Mouse (Mus musculus) kidney, postnatal 4 days (tissue): ENCODE measurements around the gene Insl5.

Source experiments
- DNase-seq, 2 experiments: peaks; one replicate each; pipeline ENCODE4 v3.0.0; 2021; ENCODE audit warnings: mixed read lengths in 2 of 2

The Insl5 gene

DNA sequence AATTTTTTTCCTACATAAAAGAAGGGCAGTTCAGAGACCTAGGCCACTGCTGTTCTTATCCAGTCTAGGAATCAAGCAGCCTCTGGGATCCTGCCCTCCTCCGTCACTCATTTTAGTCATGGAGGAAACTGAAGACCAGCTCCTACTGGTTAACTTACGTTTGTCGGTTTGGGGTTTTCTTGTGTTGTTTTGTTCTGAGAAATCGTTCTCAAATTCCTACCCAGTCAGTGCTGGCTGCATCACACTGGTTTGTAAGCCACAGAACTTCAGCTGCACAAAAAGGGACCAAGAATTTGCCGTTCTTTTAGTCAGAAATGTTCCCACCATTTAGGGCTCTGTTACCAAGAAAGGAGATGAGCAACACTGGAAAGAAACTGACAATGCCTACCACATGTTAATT lies 37.3 kb downstream of the Insl5 start:
- no peak for DNase-seq

DNA sequence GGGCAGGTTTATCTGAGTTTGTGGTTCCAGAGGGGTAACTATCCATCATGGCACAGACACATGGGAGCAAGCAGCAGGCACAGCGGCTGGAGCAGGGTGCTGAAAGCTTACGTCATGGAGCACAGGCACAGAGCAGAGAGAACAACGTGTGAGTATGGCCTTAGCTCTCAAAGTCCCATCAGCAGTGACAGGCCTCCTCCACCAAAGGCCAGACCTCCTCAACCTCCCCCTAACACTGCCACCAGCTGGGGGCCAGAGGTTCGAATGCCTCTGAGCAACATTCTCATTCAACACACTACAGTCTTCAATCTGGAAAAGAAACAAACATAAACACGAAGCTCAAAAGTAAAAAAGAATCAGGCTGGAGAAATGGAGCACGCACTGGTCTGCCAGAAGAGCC lies 38.1 kb downstream of the Insl5 start:
- no peak for DNase-seq

DNA sequence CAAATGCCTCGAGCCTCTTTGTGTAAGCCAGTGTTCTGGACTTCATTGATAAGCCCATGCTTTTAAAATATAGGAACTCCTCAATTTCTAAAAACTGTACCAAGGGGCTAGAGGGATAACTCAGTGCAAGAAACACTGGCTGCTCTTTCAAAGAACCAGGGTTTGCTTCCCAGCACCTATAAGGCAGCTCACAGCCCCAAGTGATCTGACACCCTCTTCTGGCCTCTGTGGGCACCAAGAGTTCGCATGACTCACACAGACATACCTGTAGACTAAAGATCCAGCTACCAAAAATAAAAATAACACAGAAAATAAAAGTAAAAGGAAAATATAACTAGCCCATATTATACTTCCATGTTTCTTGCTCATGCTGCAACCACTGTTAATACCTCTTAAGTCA lies 38.9 kb downstream of the Insl5 start:
- no peak for DNase-seq

GRCm38 (mm10) chr4:102987325-102987724 lies 39.3 kb downstream of the Insl5 start:
- no peak for DNase-seq

- peak; percentile 26 to 52 for DNase-seq
These were observed 39.7 kb downstream of the Insl5 start for GRCm38 (mm10) chr4:102986917-102987316.

DNA sequence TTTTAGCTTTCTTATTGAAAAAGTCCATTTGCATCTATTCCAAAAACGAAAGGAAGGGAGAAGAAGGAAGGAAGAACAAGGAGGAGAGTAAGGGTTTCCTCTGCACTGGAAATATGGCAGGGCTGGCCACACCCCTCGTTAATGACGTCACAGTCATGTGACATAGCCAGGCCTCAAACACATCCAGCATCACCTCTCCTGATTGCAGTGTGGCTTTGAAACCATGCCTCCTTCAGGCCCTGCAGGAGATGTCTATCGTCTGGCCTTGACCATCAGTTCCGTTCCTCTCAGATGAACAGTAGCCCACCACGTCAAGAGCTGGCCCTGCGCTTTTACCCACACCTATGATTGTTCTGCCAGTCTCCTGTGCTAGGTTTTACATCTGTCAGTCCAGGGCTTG lies 40.5 kb downstream of the Insl5 start:
- DNase-seq = peak; percentile 11 to 15

DNA sequence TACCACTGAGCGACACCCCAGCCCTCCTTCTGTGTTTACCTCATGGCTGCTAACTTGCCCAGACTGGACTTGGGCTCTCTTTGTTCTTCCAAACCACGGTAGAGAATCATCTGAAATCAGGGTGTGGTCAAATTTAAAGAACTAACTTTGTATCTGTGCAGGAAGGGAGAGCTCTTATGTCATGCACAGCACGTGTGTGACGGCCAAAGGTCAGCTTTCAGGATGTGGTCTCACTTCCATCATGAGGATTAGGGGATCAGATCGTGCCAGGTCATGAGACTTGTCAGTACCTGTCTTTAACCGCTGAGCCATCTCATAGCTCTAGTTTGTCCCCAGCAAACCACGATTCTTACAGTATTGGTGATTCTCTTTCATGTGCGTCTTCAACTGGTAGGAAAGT lies 44.9 kb downstream of the Insl5 start:
- DNase-seq = no peak

- DNase-seq = no peak
These were observed 47.3 kb downstream of the Insl5 start for GRCm38 (mm10) chr4:102979385-102979784.

DNA sequence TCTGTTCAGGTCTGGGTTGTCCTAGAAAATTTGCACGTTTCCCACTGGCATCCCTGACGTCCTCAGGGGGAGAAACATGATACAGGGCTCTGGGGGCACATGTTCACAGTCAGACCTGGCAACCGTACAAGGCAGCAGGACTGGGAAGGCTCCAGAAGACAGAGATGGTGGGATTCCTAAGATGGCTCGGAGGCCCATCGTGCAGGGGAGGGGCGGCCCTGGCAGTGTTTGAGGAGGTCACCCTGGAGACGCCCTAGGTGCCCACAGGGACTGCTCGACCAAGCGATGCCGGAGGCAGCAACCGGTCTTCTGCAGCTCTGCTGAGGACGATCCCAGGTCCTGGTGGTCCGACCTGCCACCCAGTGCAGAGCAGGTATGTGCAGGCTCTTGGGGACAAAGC lies 48.2 kb downstream of the Insl5 start, which contains the start of gene Tctex1d1:
TSS of gene Tctex1d1 (plus strand) at position 167 of the 400 bp plus-strand sequence.
- DNase-seq = peak; percentile 31 to 52

GRCm38 (mm10) chr4:102977778-102978321 lies 48.8 kb downstream of the Insl5 start:
- no peak for DNase-seq

DNA sequence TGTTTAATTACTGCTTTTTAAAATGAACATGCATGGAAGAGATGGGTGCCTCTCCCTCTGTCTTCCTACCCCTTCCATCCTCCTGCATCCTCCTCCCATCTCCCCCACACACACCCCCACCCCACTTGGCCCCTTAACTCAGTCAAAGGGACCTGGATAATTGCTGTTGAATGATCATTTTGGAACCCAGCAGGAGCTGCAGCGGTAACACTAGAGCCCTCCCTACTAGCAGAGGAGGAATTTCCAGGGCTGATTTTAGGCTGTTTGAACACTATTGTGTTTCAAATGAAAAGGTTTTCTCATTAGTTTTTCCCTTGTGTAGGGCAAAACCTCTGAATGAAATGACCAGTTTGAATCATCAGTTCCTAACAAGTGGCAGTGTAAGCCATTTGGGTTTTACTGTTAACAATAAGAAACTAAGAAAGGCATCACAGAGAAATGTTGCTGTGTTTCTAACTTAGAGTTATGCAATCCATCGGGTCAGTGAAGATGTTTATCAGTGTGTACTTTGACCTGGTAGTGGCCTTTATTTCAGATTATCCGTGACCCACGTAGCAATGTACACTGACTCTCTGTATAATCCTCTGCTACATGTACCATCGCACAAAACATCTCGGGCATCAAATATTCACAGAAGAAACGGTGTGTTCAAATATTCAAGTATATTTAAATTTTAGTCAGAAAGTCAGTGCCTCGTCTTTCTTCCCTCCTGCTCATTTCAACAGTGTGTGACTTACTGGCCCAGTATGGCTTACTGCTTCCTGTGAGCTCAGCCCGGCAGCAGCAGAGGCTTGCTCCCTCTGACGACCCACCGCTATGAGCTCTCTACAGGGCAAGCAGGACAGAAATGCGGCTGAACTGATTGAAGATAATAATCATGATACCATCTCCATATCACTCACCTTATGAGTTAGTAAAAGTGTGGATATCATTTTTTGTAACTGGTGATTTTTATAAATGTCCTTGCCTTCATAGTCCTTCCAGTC lies 50.1 kb downstream of the Insl5 start:
- no peak for DNase-seq

GRCm38 (mm10) chr4:102974172-102974571 lies 52.5 kb downstream of the Insl5 start:
- DNase-seq = no peak

GRCm38 (mm10) chr4:102972071-102972470 lies 54.6 kb downstream of the Insl5 start:
- no peak for DNase-seq

DNA sequence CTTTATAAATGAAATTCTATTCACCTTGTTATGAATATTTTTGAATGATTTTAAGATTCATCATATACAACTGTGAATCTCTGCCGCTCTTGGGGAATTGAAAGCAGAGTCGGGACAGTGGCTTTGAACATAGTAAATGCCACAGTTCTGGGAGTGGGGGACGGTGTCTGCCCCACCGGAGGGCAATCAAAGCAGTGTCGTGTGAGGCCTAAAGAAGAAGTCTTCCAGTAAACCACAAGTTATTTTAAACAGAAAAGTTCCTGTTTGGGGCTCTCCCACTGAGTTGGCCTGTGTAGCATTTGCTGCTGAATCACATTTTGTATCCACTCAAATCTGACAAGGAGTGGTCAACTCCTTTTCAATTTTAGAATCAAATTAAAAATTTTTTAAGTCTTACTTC lies 55.5 kb downstream of the Insl5 start:
- no peak for DNase-seq

DNA sequence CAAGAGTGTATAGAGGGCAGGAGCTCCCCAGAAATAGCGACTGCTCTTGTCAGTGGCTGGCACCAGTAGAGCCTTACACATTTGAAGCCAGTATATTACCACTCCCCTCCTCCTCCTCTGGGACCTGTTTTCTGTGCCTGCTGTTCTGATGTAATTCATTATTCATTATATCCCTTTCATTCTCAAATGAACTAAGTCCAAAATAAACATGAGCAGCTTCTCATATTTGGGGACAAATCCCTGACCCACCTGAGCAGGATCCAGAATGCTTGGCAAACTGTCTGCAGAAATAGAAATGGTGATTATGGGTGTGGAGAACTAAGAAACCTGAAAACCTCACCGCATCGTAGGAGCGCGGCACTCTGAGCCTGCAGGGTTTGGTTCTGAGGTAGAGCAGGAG lies 57.0 kb downstream of the Insl5 start:
- no peak for DNase-seq
